Mouse (Mus musculus) spleen, adult 2 months (tissue): ENCODE data around the gene Fam193b.

Experiments
- CTCF ChIP-seq: fragments of 200-500 bp; IDR thresholded peaks from 2 replicates; pipeline ENCODE4 v1.5.1; 2011; ENCODE audit warnings: mild to moderate bottlenecking, inconsistent platforms; ENCODE audit not compliant: insufficient read depth, insufficient read length, insufficient replicate concordance; ENCODE audit errors: extremely low read depth
- POLR2A ChIP-seq: fragments of 200-500 bp; IDR thresholded peaks from 2 replicates; pipeline ENCODE4 v1.6.1; 2011; ENCODE audit warnings: low read depth, low read length, inconsistent platforms

- TF ChIP-seq CTCF (no peak), POLR2A (no peak)
Observed at GRCm38 (mm10) chr13:55519606-55520005, 51.3 kb downstream of the Fam193b start.
